Mouse (Mus musculus) MEL (cell line): ENCODE data around the gene Pax4. TPM values are rescaled to one million over a fixed set of nuclear protein-coding genes. Genes with fewer than 3 reads are reported as not detected.

Source experiments
- DNase-seq: peaks from one replicate; pipeline ENCODE4 v3.0.0; 2011; ENCODE audit warnings: low read depth, low spot score
- H3K27ac ChIP-seq: 2 replicates; pipeline ENCODE4 v1.5.1; 2012; ENCODE audit warnings: low read depth, mild to moderate bottlenecking, control low read depth, low read length, moderate library complexity; ENCODE audit not compliant: control insufficient read depth
- H3K27me3 ChIP-seq, 2 experiments: fragments of 150-350 bp in 1 of 2; sonication (generic) in 1 of 2; 2 replicates each; pipeline ENCODE4 v1.6.1; 2012; ENCODE audit warnings: low read length in 2 of 2, mild to moderate bottlenecking in 2 of 2, improper control_type of control experiment in 1 of 2, moderate library complexity in 1 of 2; ENCODE audit not compliant: insufficient read depth in 2 of 2, control insufficient read depth in 1 of 2
- H3K36me3 ChIP-seq, 2 experiments: 2 replicates each; pipeline ENCODE4 v1.6.1; 2012 to 2014; ENCODE audit warnings: low read length in 2 of 2, improper control_type of control experiment in 1 of 2, inconsistent platforms in 1 of 2, mild to moderate bottlenecking in 1 of 2; ENCODE audit not compliant: insufficient read depth in 2 of 2, control insufficient read depth in 1 of 2
- H3K4me1 ChIP-seq, 2 experiments: fragments of 150-350 bp in 1 of 2; sonication (generic) in 1 of 2; 2 replicates each; pipeline ENCODE4 v1.6.1; 2012; ENCODE audit warnings: low read length in 2 of 2, improper control_type of control experiment in 1 of 2, mild to moderate bottlenecking in 1 of 2; ENCODE audit not compliant: insufficient read depth in 2 of 2, control insufficient read depth in 1 of 2
- H3K4me3 ChIP-seq, 2 experiments: fragments of 150-350 bp in 1 of 2; sonication (generic) in 1 of 2; 2 replicates each; pipeline ENCODE4 v1.5.1; 2012; ENCODE audit warnings: low read depth in 2 of 2, low read length in 2 of 2, mild to moderate bottlenecking in 2 of 2, moderate library complexity in 2 of 2, control low read depth in 1 of 2, improper control_type of control experiment in 1 of 2; ENCODE audit not compliant: control insufficient read depth in 1 of 2, insufficient read depth in 1 of 2
- H3K79me2 ChIP-seq: 2 replicates; pipeline ENCODE4 v1.6.1; 2012; ENCODE audit warnings: mild to moderate bottlenecking, low read length, moderate library complexity; ENCODE audit not compliant: control insufficient read depth, poor library complexity, insufficient read depth
- H3K9ac ChIP-seq: 2 replicates; pipeline ENCODE4 v1.6.1; 2012; ENCODE audit warnings: low read depth, mild to moderate bottlenecking, control low read depth, low read length, moderate library complexity; ENCODE audit not compliant: control insufficient read depth, poor library complexity, severe bottlenecking
- H3K9me3 ChIP-seq: fragments of 150-350 bp; sonication (generic); replicated peaks from 2 replicates; pipeline ENCODE4 v1.6.1; 2012; ENCODE audit warnings: mild to moderate bottlenecking, low read length, improper control_type of control experiment, moderate library complexity; ENCODE audit not compliant: insufficient read depth
- ELF1 ChIP-seq: IDR thresholded peaks from 2 replicates; pipeline ENCODE4 v1.6.1; 2014; ENCODE audit warnings: low read depth, mild to moderate bottlenecking, inconsistent platforms, low read length, improper control_type of control experiment, moderate library complexity
- EP300 ChIP-seq, 2 experiments: IDR thresholded peaks; 2 replicates each; pipeline ENCODE4 v1.6.1; 2011; ENCODE audit warnings: improper control_type of control experiment in 2 of 2, low read length in 2 of 2, low read depth in 1 of 2, mild to moderate bottlenecking in 1 of 2
- GABPA ChIP-seq: IDR thresholded peaks from 2 replicates; pipeline ENCODE4 v1.6.1; 2012; ENCODE audit warnings: low read depth, mild to moderate bottlenecking, inconsistent platforms, low read length, improper control_type of control experiment, moderate library complexity
- GATA1 ChIP-seq: IDR thresholded peaks from 2 replicates; pipeline ENCODE4 v1.6.1; 2011; ENCODE audit warnings: low read depth, low read length, improper control_type of control experiment
- KAT2A ChIP-seq: conservative IDR thresholded peaks from 2 replicates; pipeline ENCODE4 v1.6.1; 2012; ENCODE audit warnings: low read depth, low read length, improper control_type of control experiment, inconsistent platforms
- MXI1 ChIP-seq: IDR thresholded peaks from 2 replicates; pipeline ENCODE4 v1.6.1; 2011; ENCODE audit warnings: mild to moderate bottlenecking, low read depth, low read length, improper control_type of control experiment
- POLR2A ChIP-seq, 2 experiments: IDR thresholded peaks; 2 replicates each; pipeline ENCODE4 v1.6.1; 2011 to 2012; ENCODE audit warnings: low read length in 2 of 2, mild to moderate bottlenecking in 2 of 2, control low read depth in 1 of 2, improper control_type of control experiment in 1 of 2, low read depth in 1 of 2, moderate library complexity in 1 of 2; ENCODE audit not compliant: control insufficient read depth in 1 of 2, insufficient read depth in 1 of 2, poor library complexity in 1 of 2
- POLR2AphosphoS5 ChIP-seq: IDR thresholded peaks from 2 replicates; pipeline ENCODE4 v1.6.1; 2012; ENCODE audit warnings: low read depth, borderline replicate concordance, mild to moderate bottlenecking, inconsistent platforms, low read length, moderate library complexity, mixed read lengths
- RAD21 ChIP-seq: IDR thresholded peaks from 2 replicates; pipeline ENCODE4 v1.6.1; 2011; ENCODE audit warnings: mild to moderate bottlenecking, low read depth, low read length, improper control_type of control experiment
- SMC3 ChIP-seq: IDR thresholded peaks from 2 replicates; pipeline ENCODE4 v1.6.1; 2011; ENCODE audit warnings: low read depth, low read length, improper control_type of control experiment
- TBP ChIP-seq: IDR thresholded peaks from 2 replicates; pipeline ENCODE4 v1.8.0; 2011; ENCODE audit warnings: low read depth, low read length, improper control_type of control experiment
- TCF12 ChIP-seq: IDR thresholded peaks from 2 replicates; pipeline ENCODE4 v1.6.1; 2014; ENCODE audit warnings: low read depth, mild to moderate bottlenecking, inconsistent platforms, low read length, improper control_type of control experiment, moderate library complexity
- ZMIZ1 ChIP-seq: IDR thresholded peaks from 2 replicates; pipeline ENCODE4 v1.6.1; 2012; ENCODE audit warnings: low read depth, mild to moderate bottlenecking, inconsistent platforms, low read length, improper control_type of control experiment, moderate library complexity
- polyA plus RNA-seq, 2 experiments: library from polyadenylated mRNA; stranded (reverse) in 1 of 2; unstranded in 1 of 2; fragments of >175 nt in 1 of 2; fragments of >200 nt in 1 of 2; gene quantifications; 2 replicates each; pipeline versions ENCODE4 v1.2.1 to v1.2.4; 2012; ENCODE audit warnings: low replicate concordance in 2 of 2, low read depth in 1 of 2; ENCODE audit not compliant: insufficient read length in 2 of 2, insufficient read depth in 1 of 2, missing spikeins in 1 of 2
- total RNA-seq: library from RNA; depleted of rRNA; stranded (reverse); fragments of 300-350 nt; gene quantifications from 2 replicates; pipeline ENCODE4 v1.2.3, GENCODE M21; 2012

Pax4 gene
- total and polyA plus RNA-seq, 3 experiments = not detected

- TF ChIP-seq TBP (0 out of 2 replicates have a peak, but pooled peaks have one; percentile 39), POLR2A (IDR thresholded peaks at IDR 0.05; ENCODE audit: control insufficient read depth in 1 of 2, insufficient read depth in 1 of 2, low read depth in 1 of 2, low read length in 2 of 2, poor library complexity in 1 of 2) (peak; percentile 39 to 69; a peak in 3 of 4 replicates), GABPA (no peak)
Measured at GRCm38 (mm10) chr6:28421469-28422000, 27.6 kb downstream of the Pax4 start (continued).

- Histone ChIP-seq H3K4me1 (peaks cover 2 to 32% of the 10 kb centered on the region in 2 experiments), H3K9ac (peak overlapping the region; percentile 75), H3K79me2 (peaks cover 13% of the 10 kb centered on the region), H3K27ac (no peak overlapping the region), H3K9me3 (no peaks in the 10 kb centered on the region), H3K36me3 (peaks cover 0 to 17% of the 10 kb centered on the region in 2 experiments; a peak in 3 of 4 replicates), H3K27me3 (no peaks in the 10 kb centered on the region), H3K4me3 (peak overlapping the region; percentile 82 to 89)
- TF ChIP-seq MXI1 (no peak; the same call in 1 of the 2 replicates), POLR2AphosphoS5 (no peak), RAD21 (no peak), KAT2A (no peak), ELF1 (no peak), EP300 (IDR thresholded peaks at IDR 0.05; ENCODE audit: low read depth in 1 of 2, low read length in 2 of 2) (no peak), ZMIZ1 (no peak), GATA1 (no peak), TCF12 (no peak)
- no peak for DNase-seq
Measured at GRCm38 (mm10) chr6:28420865-28421264, 28.3 kb downstream of the Pax4 start.

GRCm38 (mm10) chr6:28420361-28420760 is 28.8 kb downstream of the Pax4 start:
- Histone ChIP-seq H3K9me3 (no peaks in the 10 kb centered on the region), H3K79me2 (peaks cover 13% of the 10 kb centered on the region), H3K4me3 (peak overlapping the region; percentile 82 to 89), H3K4me1 (peaks cover 2 to 32% of the 10 kb centered on the region in 2 experiments), H3K36me3 (peaks cover 0 to 17% of the 10 kb centered on the region in 2 experiments; a peak in 3 of 4 replicates), H3K9ac (peak overlapping the region; percentile 75), H3K27me3 (no peaks in the 10 kb centered on the region), H3K27ac (no peak overlapping the region)
- TF ChIP-seq SMC3 = no peak
- peak; percentile 37 for DNase-seq
